Mouse (Mus musculus) olfactory bulb, adult 2 months (tissue): ENCODE data around the gene Gm6676. TPM values are rescaled to one million over a fixed set of nuclear protein-coding genes. Genes with fewer than 3 reads are reported as not detected.
"Not testable (repeated sequence)": the region's sequence is repeated elsewhere in the genome, so short reads cannot be mapped to it uniquely, and the experiment has no call there.

Experiments
- H3K27ac ChIP-seq: fragments of 200-500 bp; 2 replicates; pipeline ENCODE4 v1.5.1; 2012; ENCODE audit warnings: low read depth, low read length; ENCODE audit not compliant: insufficient read depth
- H3K4me1 ChIP-seq: fragments of 200-500 bp; 2 replicates; pipeline ENCODE4 v1.6.1; 2012; ENCODE audit warnings: low read length; ENCODE audit not compliant: control insufficient read depth, insufficient read depth
- H3K4me3 ChIP-seq: fragments of 200-500 bp; 2 replicates; pipeline ENCODE4 v1.5.1; 2012; ENCODE audit warnings: mild to moderate bottlenecking, low read depth, low read length, moderate library complexity; ENCODE audit not compliant: insufficient read depth
- WGBS: fragments of 180-500 bp; shearing (Covaris S2); methylation state at CpG from one replicate; pipeline ENCODE4 v1.1.7; 2018; 5-methylcytosine and 5-hydroxymethylcytosine counted together
- polyA plus RNA-seq: library from polyadenylated mRNA; stranded (reverse); fragments of >200 nt; gene quantifications from 2 replicates; pipeline ENCODE4 v1.2.4, GENCODE M21; 2012; ENCODE audit warnings: low replicate concordance; ENCODE audit not compliant: missing spikeins, insufficient read depth, insufficient read length

Gene Gm6676
- polyA plus RNA-seq, result not detected in 2 replicates

GRCm38 (mm10) chr14:7125312-7125711 is at the start of gene Gm6676:
TSS of gene Gm6676 (minus strand) at chr14:7125412.
- not testable (repeated sequence) for H3K4me1 ChIP-seq, H3K27ac ChIP-seq, H3K4me3 ChIP-seq
- no CpG with 5 or more reads among the region's 2 CpGs for WGBS

DNA sequence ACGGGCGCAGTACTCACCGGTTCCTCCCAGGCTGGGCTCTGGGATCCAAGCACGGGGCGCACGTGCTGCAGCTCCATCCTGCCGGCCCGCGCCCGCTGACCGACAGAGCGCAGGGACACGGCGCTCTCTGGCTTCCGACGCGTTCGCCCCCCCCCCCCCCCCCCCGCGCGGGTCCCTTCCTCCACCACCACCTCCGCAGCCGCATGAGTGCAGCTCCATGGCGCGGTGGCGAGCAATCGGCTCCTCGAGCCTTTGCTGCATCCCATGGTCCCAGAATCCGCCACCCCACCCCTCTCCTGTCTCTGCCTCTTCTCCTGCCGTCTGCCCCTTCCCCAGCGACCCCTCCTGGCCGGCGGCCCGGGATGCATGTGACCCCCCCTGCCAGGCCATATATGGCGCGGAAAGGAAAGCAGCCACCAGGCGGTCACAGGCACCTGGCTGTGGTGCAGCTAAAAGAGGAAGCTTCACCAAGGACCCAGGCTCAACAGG is 49.3 kb upstream of the Gm6676 start, which contains the start of gene Gm3512:
Gene Gm3512, minus strand, starts transcription at position 51 of the 489 bp plus-strand sequence.
- H3K27ac ChIP-seq, H3K4me3 ChIP-seq, H3K4me1 ChIP-seq: not testable (repeated sequence)
- no CpG with 5 or more reads among the region's 37 CpGs for WGBS

DNA sequence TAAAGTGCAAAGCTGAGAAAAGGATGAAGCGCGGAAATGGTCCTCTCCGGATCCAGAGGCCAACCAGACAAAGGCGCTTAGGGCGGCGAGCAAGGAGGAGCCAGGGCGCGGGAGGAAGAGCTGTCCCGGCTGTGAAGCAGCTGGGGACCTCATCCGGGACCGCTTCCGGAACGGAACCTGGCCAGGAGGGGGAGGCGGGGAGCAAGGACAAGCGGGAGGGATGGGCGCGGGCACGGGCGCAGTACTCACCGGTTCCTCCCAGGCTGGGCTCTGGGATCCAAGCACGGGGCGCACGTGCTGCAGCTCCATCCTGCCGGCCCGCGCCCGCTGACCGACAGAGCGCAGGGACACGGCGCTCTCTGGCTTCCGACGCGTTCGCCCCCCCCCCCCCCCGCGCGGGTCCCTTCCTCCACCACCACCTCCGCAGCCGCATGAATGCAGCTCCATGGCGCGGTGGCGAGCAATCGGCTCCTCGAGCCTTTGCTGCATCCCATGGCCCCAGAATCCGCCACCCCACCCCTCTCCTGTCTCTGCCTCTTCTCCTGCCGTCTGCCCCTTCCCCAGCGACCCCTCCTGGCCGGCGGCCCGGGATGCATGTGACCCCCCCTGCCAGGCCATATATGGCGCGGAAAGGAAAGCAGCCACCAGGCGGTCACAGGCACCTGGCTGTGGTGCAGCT is 19.9 kb downstream of the Gm6676 start:
- H3K27ac ChIP-seq, H3K4me1 ChIP-seq: not testable (repeated sequence)
- H3K4me3 ChIP-seq, result peak overlapping the region; percentile 55
- WGBS, result 2% methylated on average over 14 of the region's 54 CpGs

DNA sequence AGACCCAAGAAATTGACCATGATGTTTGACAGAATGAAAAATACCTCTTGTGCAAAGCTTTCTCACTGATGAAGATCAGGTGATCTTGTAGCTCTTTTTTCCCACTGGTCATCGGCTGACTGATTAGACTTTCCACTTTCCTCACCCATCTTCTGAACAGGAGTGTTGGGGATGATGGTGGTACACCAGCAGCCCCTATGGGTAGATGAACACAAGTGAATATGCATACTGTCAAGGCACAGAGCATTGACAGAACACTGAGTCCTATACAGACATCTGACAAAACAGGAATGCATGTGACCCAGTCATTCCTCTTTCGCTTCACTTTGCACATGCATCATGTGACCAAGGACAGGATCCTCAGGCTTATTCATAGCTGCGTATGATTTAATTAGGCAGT is 24.7 kb downstream of the Gm6676 start, which contains the start of gene Gm3696:
Gene Gm3696, minus strand, starts transcription at position 101 of the 400 bp plus-strand sequence.
- not testable (repeated sequence) for H3K27ac ChIP-seq, H3K4me1 ChIP-seq, H3K4me3 ChIP-seq
- 89% methylated on average over 1 of the region's 3 CpGs for WGBS

Other genes starting within 250 kb of the Gm6676 start
- not detected in 2 replicates for gene Gm3667, start 235.4 kb downstream of the Gm6676 start, polyA plus RNA-seq
- not detected in 2 replicates for gene Gm6356, start 151.6 kb downstream of the Gm6676 start, polyA plus RNA-seq
- not detected in 2 replicates for gene Gm10406, start 98.0 kb downstream of the Gm6676 start, polyA plus RNA-seq
- gene Gm3685, start 80.4 kb downstream of the Gm6676 start, polyA plus RNA-seq, result not detected in 2 replicates
- gene Gm3696, start 24.8 kb downstream of the Gm6676 start, polyA plus RNA-seq, result not detected in 2 replicates
- gene Gm3512, start 49.1 kb upstream of the Gm6676 start, polyA plus RNA-seq, result not detected in 2 replicates
- gene Gm16434, start 69.1 kb upstream of the Gm6676 start, polyA plus RNA-seq, result not detected in 2 replicates
- not detected in 2 replicates for gene Gm3727, start 139.3 kb upstream of the Gm6676 start, polyA plus RNA-seq
- gene Gm3739, start 189.6 kb upstream of the Gm6676 start, polyA plus RNA-seq, result not detected in 2 replicates
- not detected in 2 replicates for gene Gm5797, start 207.0 kb upstream of the Gm6676 start, polyA plus RNA-seq
- not detected in 2 replicates for gene Gm8374, start 239.7 kb upstream of the Gm6676 start, polyA plus RNA-seq